Mouse (Mus musculus) adrenal gland, postnatal 4 days (tissue): Measurements from ENCODE around the gene Cnga1. TPM values are rescaled to one million over a fixed set of nuclear protein-coding genes. Genes with fewer than 3 reads are reported as not detected.
"Not testable (repeated sequence)": the region's sequence is repeated elsewhere in the genome, so short reads cannot be mapped to it uniquely, and the experiment has no call there.

Experiments
- DNase-seq, 2 experiments: peaks; one replicate each; pipeline ENCODE4 v3.0.0; 2021 to 2022; ENCODE audit warnings: low spot score in 2 of 2, mixed read lengths in 2 of 2
- total RNA-seq, 2 experiments: library from RNA; stranded (reverse); gene quantifications; 2 replicates each; pipeline ENCODE4 v1.2.3; 2021

The Cnga1 gene
- total RNA-seq, 2 experiments from 2014 or later = not detected

- no peak for DNase-seq
These were observed 420 bp downstream of the Cnga1 start for GRCm38 (mm10) chr5:72643655-72644054.

- DNase-seq = no peak
These were observed 4.0 kb downstream of the Cnga1 start for GRCm38 (mm10) chr5:72640072-72640471.

GRCm38 (mm10) chr5:72636576-72636975, 7.5 kb downstream of the Cnga1 start:
- no peak for DNase-seq

GRCm38 (mm10) chr5:72636122-72636521, 8.0 kb downstream of the Cnga1 start:
- DNase-seq = no peak

GRCm38 (mm10) chr5:72634791-72635271, 9.2 kb downstream of the Cnga1 start:
- DNase-seq = no peak

- DNase-seq = no peak
These were observed 14.0 kb downstream of the Cnga1 start for GRCm38 (mm10) chr5:72630026-72630425.

GRCm38 (mm10) chr5:72621022-72621421, 23.1 kb downstream of the Cnga1 start:
- no peak for DNase-seq

- no peak for DNase-seq
These were observed 26.7 kb downstream of the Cnga1 start for GRCm38 (mm10) chr5:72617413-72617812.

- no peak for DNase-seq
These were observed 40.9 kb downstream of the Cnga1 start for GRCm38 (mm10) chr5:72603138-72603537.

- peak; percentile 17 to 22 for DNase-seq
These were observed 43.1 kb downstream of the Cnga1 start for GRCm38 (mm10) chr5:72601006-72601405.

- no peak for DNase-seq
These were observed 56.8 kb downstream of the Cnga1 start, which contains the start of gene Gm5868 for GRCm38 (mm10) chr5:72587192-72587681. Gene Gm5868, minus strand, starts transcription at chr5:72587551.

GRCm38 (mm10) chr5:72586667-72587191, 57.3 kb downstream of the Cnga1 start:
- not testable (repeated sequence) for DNase-seq

GRCm38 (mm10) chr5:72586122-72586521, 58.0 kb downstream of the Cnga1 start:
- not testable (repeated sequence) for DNase-seq

- DNase-seq = not testable (repeated sequence)
These were observed 63.1 kb downstream of the Cnga1 start, which contains the start of gene Zar1 for GRCm38 (mm10) chr5:72580970-72581332. Gene Zar1, minus strand, starts transcription at chr5:72581254.

GRCm38 (mm10) chr5:72580088-72580969, 63.7 kb downstream of the Cnga1 start:
- not testable (repeated sequence) for DNase-seq

- not testable (repeated sequence) for DNase-seq
These were observed 64.5 kb downstream of the Cnga1 start for GRCm38 (mm10) chr5:72579599-72579998.

- DNase-seq = no peak
These were observed 78.5 kb downstream of the Cnga1 start for GRCm38 (mm10) chr5:72565621-72566020.

GRCm38 (mm10) chr5:72563183-72563582, 80.9 kb downstream of the Cnga1 start:
- DNase-seq = not testable (repeated sequence)

GRCm38 (mm10) chr5:72560976-72561628, 83.0 kb downstream of the Cnga1 start:
- no peak for DNase-seq

GRCm38 (mm10) chr5:72559544-72560049, 84.5 kb downstream of the Cnga1 start, which contains the start of gene Nfxl1:
Gene Nfxl1, minus strand, starts transcription at chr5:72559684.
- peak; percentile 83 to 93 for DNase-seq
